Mouse (Mus musculus) forebrain, postnatal 0 days (tissue): Measurements from ENCODE around the gene Azin2. TPM values are rescaled to one million over a fixed set of nuclear protein-coding genes. Genes with fewer than 3 reads are reported as not detected.

ENCODE experiments used
- ATAC-seq: fragments of 200-750 bp; cut with Nextera tagmentation; 2 replicates; pipeline ENCODE4 v1.8.0; 2017; ENCODE audit warnings: mild to moderate bottlenecking, moderate library complexity
- DNase-seq: peaks from one replicate; pipeline ENCODE4 v3.0.0-alpha.2; 2015
- H3K27ac ChIP-seq: fragments of 300-500 bp; sonication (generic); 2 replicates; pipeline ENCODE4 v1.5.1; 2014; ENCODE audit warnings: low read depth, mild to moderate bottlenecking, antibody characterized with exemption, low read length, moderate library complexity, mixed read lengths
- H3K27me3 ChIP-seq: fragments of 300-500 bp; sonication (generic); 2 replicates; pipeline ENCODE4 v1.6.1; 2014; ENCODE audit warnings: mild to moderate bottlenecking, low read length, mixed read lengths; ENCODE audit not compliant: insufficient read depth
- H3K36me3 ChIP-seq: fragments of 300-500 bp; sonication (generic); 2 replicates; pipeline ENCODE4 v1.6.1; 2014; ENCODE audit warnings: mild to moderate bottlenecking, moderate library complexity; ENCODE audit not compliant: insufficient read depth
- H3K4me1 ChIP-seq: fragments of 300-500 bp; sonication (generic); 2 replicates; pipeline ENCODE4 v1.6.1; 2014; ENCODE audit warnings: antibody characterized with exemption; ENCODE audit not compliant: insufficient read depth
- H3K4me2 ChIP-seq: fragments of 300-500 bp; sonication (generic); 2 replicates; pipeline ENCODE4 v1.6.1; 2014; ENCODE audit warnings: low read depth, mild to moderate bottlenecking, moderate library complexity
- H3K4me3 ChIP-seq: fragments of 300-500 bp; sonication (generic); 2 replicates; pipeline ENCODE4 v1.5.1; 2014; ENCODE audit warnings: low read depth, low read length, mixed read lengths
- H3K9ac ChIP-seq: fragments of 300-500 bp; sonication (generic); 2 replicates; pipeline ENCODE4 v1.6.1; 2014; ENCODE audit warnings: mild to moderate bottlenecking
- H3K9me3 ChIP-seq: fragments of 300-500 bp; sonication (generic); 2 replicates; pipeline ENCODE4 v1.6.1; 2016; ENCODE audit warnings: low read length
- CTCF ChIP-seq: sonication (generic); IDR thresholded peaks from 2 replicates; pipeline ENCODE4 v1.5.1; 2016; ENCODE audit warnings: antibody characterized with exemption, control low read depth, low read depth
- WGBS: fragments of 180-500 bp; shearing (Covaris S2); extraction: QIAGEN DNeasy Blood & Tissue Kit; methylation state at CpG from one replicate; pipeline ENCODE4 v1.1.7; 2014; 5-methylcytosine and 5-hydroxymethylcytosine counted together
- polyA plus RNA-seq: library from polyadenylated mRNA; unstranded; fragments of >200 nt; fragmentation: Nextera tagmentation; extraction: Ambion mirVana; gene quantifications from 2 replicates; pipeline ENCODE4 v1.2.1, GENCODE M21; 2015
- total RNA-seq: library from RNA; depleted of rRNA; stranded (reverse); fragments of >200 nt; gene quantifications from 2 replicates; pipeline ENCODE4 v1.2.3, GENCODE M21; 2014; rRNA removed

Gene Azin2
- total and polyA plus RNA-seq, 2 experiments from 2014 or later: 18.0 to 23.4 TPM

DNA sequence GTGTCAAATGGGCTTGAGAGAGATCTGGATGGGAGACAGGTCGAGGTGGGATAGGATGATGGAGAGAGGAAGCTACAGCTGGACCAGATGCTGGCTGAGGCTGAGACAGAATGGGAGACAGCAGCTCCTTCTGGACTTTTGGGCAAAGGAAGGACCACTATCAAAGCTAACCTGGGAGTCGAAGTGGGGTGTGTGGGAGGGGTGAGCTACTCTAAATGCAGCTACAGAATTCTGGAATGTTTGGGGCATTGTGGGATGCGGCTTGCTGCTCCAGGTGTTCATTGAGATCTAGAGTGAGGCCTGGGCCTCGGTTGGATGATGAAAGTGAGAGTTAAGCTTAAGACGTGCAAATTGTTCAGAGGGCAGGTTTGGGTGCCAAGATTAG is 77.5 kb downstream of the Azin2 start:
- H3K27me3 ChIP-seq: 0 out of 2 replicates have a peak, but pooled peaks cover 3% of the 10 kb centered on the region
- no peak for DNase-seq
- H3K4me1 ChIP-seq: peaks cover 14% of the 10 kb centered on the region
- peak; percentile 12 for ATAC-seq
- H3K36me3 ChIP-seq: peaks cover 6% of the 10 kb centered on the region; the same call in 1 of the 2 replicates
- peak overlapping the region; percentile 81 for H3K9ac ChIP-seq
- peak overlapping the region; percentile 96 for H3K4me2 ChIP-seq
- 50% methylated on average over 5 of the region's 5 CpGs for WGBS
- H3K9me3 ChIP-seq: 0 out of 2 replicates have a peak, but pooled peaks cover 3% of the 10 kb centered on the region
- no peak overlapping the region for H3K27ac ChIP-seq
- no peak for TF ChIP-seq CTCF
- H3K4me3 ChIP-seq: peak overlapping the region; percentile 74

- Histone ChIP-seq H3K9me3 (0 out of 2 replicates have a peak, but pooled peaks cover 3% of the 10 kb centered on the region), H3K4me3 (peak overlapping the region; percentile 74), H3K36me3 (0 out of 2 replicates have a peak, but pooled peaks cover 6% of the 10 kb centered on the region), H3K4me1 (peaks cover 14% of the 10 kb centered on the region), H3K4me2 (peak overlapping the region; percentile 96), H3K27me3 (0 out of 2 replicates have a peak, but pooled peaks cover 3% of the 10 kb centered on the region), H3K9ac (peak overlapping the region; percentile 81), H3K27ac (peak overlapping the region; percentile 82)
- peak; percentile 54 for DNase-seq
- no peak for TF ChIP-seq CTCF
- WGBS: 5% methylated on average over 92 of the region's 94 CpGs
- ATAC-seq: peak; percentile 65
Observed at GRCm38 (mm10) chr4:128883801-128884710, 78.2 kb downstream of the Azin2 start.

GRCm38 (mm10) chr4:128883379-128883781 is 78.9 kb downstream of the Azin2 start, which contains the start of gene Trim62:
Trim62 (plus strand) TSS chr4:128883580.
- ATAC-seq (peak; percentile 71), DNase-seq (peak; percentile 79)
- TF ChIP-seq CTCF: peak; percentile 27; the same call in 1 of the 2 replicates
- Histone ChIP-seq H3K9ac (peak within 1 kb of the TSS; percentile 81), H3K4me1 (peaks cover 14% of the 10 kb centered on the region), H3K27me3 (0 out of 2 replicates have a peak, but pooled peaks cover 3% of the 10 kb centered on the region), H3K4me2 (peak within 1 kb of the TSS; percentile 96), H3K4me3 (peak within 1 kb of the TSS; percentile 74), H3K27ac (peak within 1 kb of the TSS; percentile 82), H3K36me3 (0 out of 2 replicates have a peak, but pooled peaks cover 2% of the 10 kb centered on the region), H3K9me3 (0 out of 2 replicates have a peak, but pooled peaks cover 3% of the 10 kb centered on the region)
- under 1% methylated on average over 26 of the region's 37 CpGs for WGBS

Other genes starting within 250 kb of the Azin2 start
- gene A3galt2, start 207.1 kb downstream of the Azin2 start, total RNA-seq: 0.52 and 0.92 TPM in 2 replicates
- 0.05 and 0.16 TPM in 2 replicates for gene A3galt2, start 207.1 kb downstream of the Azin2 start, polyA plus RNA-seq
- 23.2 and 26.9 TPM in 2 replicates for gene Zfp362, start 156.4 kb downstream of the Azin2 start, total RNA-seq
- gene Zfp362, start 156.4 kb downstream of the Azin2 start, polyA plus RNA-seq: 26.6 and 29.8 TPM in 2 replicates
- gene Trim62, start 78.9 kb downstream of the Azin2 start, total RNA-seq: 10.9 and 15.7 TPM in 2 replicates
- gene Trim62, start 78.9 kb downstream of the Azin2 start, polyA plus RNA-seq: 15.5 and 20.4 TPM in 2 replicates
- gene Ak2, start 29.5 kb upstream of the Azin2 start, total RNA-seq: 30.8 and 33.0 TPM in 2 replicates
- 58.5 and 64.2 TPM in 2 replicates for gene Ak2, start 29.5 kb upstream of the Azin2 start, polyA plus RNA-seq
- gene Rnf19b, start 95.8 kb upstream of the Azin2 start, total RNA-seq: 116 and 135 TPM in 2 replicates
- gene Rnf19b, start 95.8 kb upstream of the Azin2 start, polyA plus RNA-seq: 31.1 and 32.6 TPM in 2 replicates
- gene Tmem54, start 143.1 kb upstream of the Azin2 start, total RNA-seq: not detected in 2 replicates
- not detected in 2 replicates for gene Tmem54, start 143.1 kb upstream of the Azin2 start, polyA plus RNA-seq
- 129 and 214 TPM in 2 replicates for gene Hpca, start 159.6 kb upstream of the Azin2 start, total RNA-seq
- 110 and 128 TPM in 2 replicates for gene Hpca, start 159.6 kb upstream of the Azin2 start, polyA plus RNA-seq
- gene Fndc5, start 174.6 kb upstream of the Azin2 start, total RNA-seq: 10.3 and 11.6 TPM in 2 replicates
- 5.8 and 8.3 TPM in 2 replicates for gene Fndc5, start 174.6 kb upstream of the Azin2 start, polyA plus RNA-seq
- 41.4 and 52.2 TPM in 2 replicates for gene S100pbp, start 227.3 kb upstream of the Azin2 start, total RNA-seq
- gene S100pbp, start 227.3 kb upstream of the Azin2 start, polyA plus RNA-seq: 11.0 and 15.6 TPM in 2 replicates
- 97.7 and 119 TPM in 2 replicates for gene Yars, start 227.3 kb upstream of the Azin2 start, total RNA-seq
- 108 and 120 TPM in 2 replicates for gene Yars, start 227.3 kb upstream of the Azin2 start, polyA plus RNA-seq